Mouse (Mus musculus) neural tube, embryonic 13.5 days (tissue): ENCODE data around the gene Faap20. TPM values are rescaled to one million over a fixed set of nuclear protein-coding genes. Genes with fewer than 3 reads are reported as not detected.
A peak's percentile ranks its signal among the peaks of the same experiment; 100 is the strongest.

ENCODE experiments used
- ATAC-seq: fragments of 200-750 bp; cut with Nextera tagmentation; 2 replicates; pipeline ENCODE4 v1.8.0; 2017; ENCODE audit warnings: low read depth, mild to moderate bottlenecking, moderate TSS enrichment, moderate library complexity
- H3K27ac ChIP-seq: fragments of 300-500 bp; sonication (generic); replicated peaks from 2 replicates; pipeline ENCODE4 v1.5.1; 2015; ENCODE audit warnings: moderate library complexity, mild to moderate bottlenecking, inconsistent platforms
- H3K27me3 ChIP-seq: fragments of 300-500 bp; sonication (generic); 2 replicates; pipeline ENCODE4 v1.6.1; 2015; ENCODE audit warnings: mild to moderate bottlenecking, inconsistent platforms
- H3K36me3 ChIP-seq: fragments of 300-500 bp; sonication (generic); 2 replicates; pipeline ENCODE4 v1.6.1; 2015; ENCODE audit warnings: mild to moderate bottlenecking, inconsistent platforms
- H3K4me1 ChIP-seq: fragments of 300-500 bp; sonication (generic); replicated peaks from 2 replicates; pipeline ENCODE4 v1.6.1; 2015; ENCODE audit warnings: inconsistent platforms
- H3K4me2 ChIP-seq: fragments of 300-500 bp; sonication (generic); 2 replicates; pipeline ENCODE4 v1.6.1; 2015; ENCODE audit warnings: inconsistent platforms, mild to moderate bottlenecking, moderate library complexity
- H3K4me3 ChIP-seq: fragments of 300-500 bp; sonication (generic); 2 replicates; pipeline ENCODE4 v1.5.1; 2015; ENCODE audit warnings: mild to moderate bottlenecking, inconsistent platforms
- H3K9ac ChIP-seq: fragments of 300-500 bp; sonication (generic); 2 replicates; pipeline ENCODE4 v1.6.1; 2015; ENCODE audit warnings: moderate library complexity, mild to moderate bottlenecking, inconsistent platforms
- H3K9me3 ChIP-seq: fragments of 300-500 bp; sonication (generic); 2 replicates; pipeline ENCODE4 v1.6.1; 2016; ENCODE audit warnings: inconsistent platforms
- WGBS: fragments of 180-500 bp; shearing (Covaris S2); methylation state at CpG from one replicate; pipeline ENCODE4 v1.1.7; 2015; 5-methylcytosine and 5-hydroxymethylcytosine counted together
- polyA plus RNA-seq: library from polyadenylated mRNA; unstranded; fragments of >200 nt; fragmentation: Nextera tagmentation; extraction: Ambion mirVana; gene quantifications from 2 replicates; pipeline ENCODE4 v1.2.1, GENCODE M21; 2015

Gene Faap20
- polyA plus RNA-seq, 1 experiment from 2014 or later: 76.3 TPM

- WGBS: 43% methylated on average over 2 of the region's 2 CpGs
- Histone ChIP-seq H3K4me3 (no peak overlapping the region), H3K36me3 (peaks cover 16% of the 10 kb centered on the region)
Measured at GRCm38 (mm10) chr4:155297057-155297456, 47.5 kb downstream of the Faap20 start.

DNA sequence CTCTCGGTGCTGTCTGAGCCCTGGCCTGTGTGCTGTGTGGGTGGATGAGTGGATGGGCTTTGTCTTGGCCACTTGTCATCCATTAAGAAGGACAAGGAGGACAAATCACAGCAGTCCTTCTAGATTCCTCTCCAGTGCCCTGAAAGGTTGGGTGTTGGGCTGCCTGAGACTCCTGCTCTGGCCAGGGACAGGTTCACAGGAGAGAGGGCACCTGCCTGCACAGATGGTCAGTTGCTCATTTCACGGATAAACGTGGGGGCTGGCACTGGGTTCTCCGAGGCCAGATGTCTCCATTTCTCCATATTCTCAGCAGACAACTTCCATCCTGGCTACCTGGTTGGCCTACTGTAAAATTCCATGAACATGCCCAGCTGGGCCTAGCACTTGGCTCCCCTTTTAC is 49.2 kb downstream of the Faap20 start:
- no peak overlapping the region for H3K27ac ChIP-seq
- no peaks in the 10 kb centered on the region for H3K27me3 ChIP-seq
- no peak overlapping the region for H3K4me2 ChIP-seq
- H3K9me3 ChIP-seq: no peaks in the 10 kb centered on the region
- 86% methylated on average over 4 of the region's 4 CpGs for WGBS
- H3K4me3 ChIP-seq: no peak overlapping the region
- no peak overlapping the region for H3K9ac ChIP-seq
- peaks cover 10% of the 10 kb centered on the region for H3K36me3 ChIP-seq
- no peak for ATAC-seq
- peaks cover 7% of the 10 kb centered on the region; the same call in 1 of the 2 replicates for H3K4me1 ChIP-seq

More at GRCm38 (mm10) chr4:155297057-155297456, 47.5 kb downstream of the Faap20 start:
- Histone ChIP-seq H3K27me3 (no peaks in the 10 kb centered on the region), H3K27ac (no peak overlapping the region), H3K9me3 (no peaks in the 10 kb centered on the region), H3K4me1 (peaks cover 7% of the 10 kb centered on the region; the same call in 1 of the 2 replicates), H3K9ac (no peak overlapping the region), H3K4me2 (no peak overlapping the region)
- no peak for ATAC-seq

GRCm38 (mm10) chr4:155300421-155301097 is 51.0 kb downstream of the Faap20 start:
- Histone ChIP-seq H3K4me3 (no peak overlapping the region), H3K9ac (no peak overlapping the region), H3K4me2 (no peak overlapping the region), H3K9me3 (no peaks in the 10 kb centered on the region), H3K36me3 (peaks cover 10% of the 10 kb centered on the region), H3K27me3 (no peaks in the 10 kb centered on the region), H3K27ac (no peak overlapping the region), H3K4me1 (peaks cover 15% of the 10 kb centered on the region)
- no peak for ATAC-seq
- 75% methylated on average over 21 of the region's 21 CpGs for WGBS

DNA sequence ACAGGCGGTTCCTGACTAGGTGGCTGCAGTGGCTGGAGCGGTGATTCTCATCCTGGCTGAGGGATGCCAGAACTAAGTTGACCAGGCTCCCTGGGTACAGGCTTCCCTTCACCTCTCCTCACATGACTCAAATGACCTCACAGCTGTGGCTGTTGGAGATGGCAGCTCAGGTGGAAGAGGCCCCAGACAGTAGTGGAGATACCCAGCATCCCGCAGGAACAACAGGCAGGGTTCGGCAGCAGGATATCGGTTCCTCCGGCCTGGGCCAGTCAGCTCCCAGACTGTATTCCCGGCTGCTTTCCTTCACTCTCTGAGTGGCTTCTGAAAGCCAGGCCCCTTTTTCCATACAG is 51.5 kb downstream of the Faap20 start:
- no peak overlapping the region for H3K4me3 ChIP-seq
- H3K9ac ChIP-seq: no peak overlapping the region
- peaks cover 20% of the 10 kb centered on the region for H3K4me1 ChIP-seq
- no peak overlapping the region for H3K27ac ChIP-seq
- 88% methylated on average over 7 of the region's 7 CpGs for WGBS
- no peak for ATAC-seq
- no peak overlapping the region for H3K4me2 ChIP-seq
- H3K9me3 ChIP-seq: no peaks in the 10 kb centered on the region
- H3K27me3 ChIP-seq: no peaks in the 10 kb centered on the region
- H3K36me3 ChIP-seq: peaks cover 10% of the 10 kb centered on the region

DNA sequence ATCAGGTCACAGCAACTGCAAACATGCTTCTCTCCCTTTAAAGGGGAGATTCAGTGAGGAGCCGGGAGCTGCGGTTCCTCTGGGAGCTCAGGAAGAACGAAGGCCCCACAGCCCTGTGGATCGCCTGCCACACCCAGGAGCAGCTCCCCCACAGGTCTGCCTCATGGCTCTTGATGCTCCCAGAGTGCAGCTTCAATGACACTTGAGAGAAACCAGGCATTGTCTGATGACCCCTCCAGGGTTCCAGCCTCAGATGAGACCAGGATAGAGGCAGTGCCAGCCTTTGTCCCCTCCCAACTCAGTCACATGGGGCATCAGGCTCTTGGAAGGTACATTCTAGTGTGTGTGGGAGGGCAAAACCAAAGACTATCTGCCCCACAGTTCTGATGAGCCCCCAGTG is 52.4 kb downstream of the Faap20 start:
- H3K36me3 ChIP-seq: peaks cover 10% of the 10 kb centered on the region
- H3K4me1 ChIP-seq: peaks cover 29% of the 10 kb centered on the region
- H3K4me3 ChIP-seq: no peak overlapping the region
- WGBS: 55% methylated on average over 4 of the region's 4 CpGs
- no peaks in the 10 kb centered on the region for H3K27me3 ChIP-seq
- H3K4me2 ChIP-seq: no peak overlapping the region
- no peak overlapping the region for H3K27ac ChIP-seq
- H3K9ac ChIP-seq: peak overlapping the region; percentile 27; the same call in 1 of the 2 replicates
- no peak for ATAC-seq
- H3K9me3 ChIP-seq: no peaks in the 10 kb centered on the region

DNA sequence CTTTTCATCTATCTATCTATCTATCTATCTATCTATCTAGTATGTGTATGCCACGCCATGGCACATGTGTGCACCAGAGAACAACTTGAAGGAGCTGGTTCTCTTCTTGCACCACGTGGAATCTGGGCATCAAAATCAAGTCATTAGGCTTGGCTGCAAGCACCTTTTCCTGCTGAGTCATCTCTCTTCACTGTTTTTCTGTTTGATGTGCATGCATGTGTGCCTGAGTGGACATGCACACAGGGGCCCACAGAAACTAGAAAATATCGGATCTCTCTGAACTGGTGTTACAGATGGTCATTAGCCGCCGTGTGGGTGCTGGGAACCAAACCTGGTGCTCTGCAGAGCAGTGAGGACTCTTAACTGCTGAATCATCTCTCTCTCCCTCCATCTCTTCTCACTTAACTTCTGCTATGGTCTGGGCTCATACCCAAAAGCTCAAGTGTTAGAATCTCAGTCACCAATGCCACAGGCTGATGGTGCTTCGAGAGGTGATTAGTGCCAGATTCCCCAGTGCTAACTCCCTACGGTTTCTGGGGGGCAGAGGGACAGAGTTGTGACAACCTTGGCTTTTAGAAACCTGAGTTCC is 55.0 kb downstream of the Faap20 start:
- H3K36me3 ChIP-seq: no peaks in the 10 kb centered on the region
- H3K4me1 ChIP-seq: peaks cover 47% of the 10 kb centered on the region
- no peaks in the 10 kb centered on the region for H3K27me3 ChIP-seq
- no peak overlapping the region for H3K4me2 ChIP-seq
- WGBS: 91% methylated on average over 7 of the region's 7 CpGs
- no peak overlapping the region for H3K27ac ChIP-seq
- no peak overlapping the region for H3K9ac ChIP-seq
- ATAC-seq: no peak
- H3K4me3 ChIP-seq: no peak overlapping the region
- H3K9me3 ChIP-seq: no peaks in the 10 kb centered on the region

- peak overlapping the region; percentile 57 for H3K27ac ChIP-seq
- H3K27me3 ChIP-seq: no peaks in the 10 kb centered on the region
- H3K36me3 ChIP-seq: no peaks in the 10 kb centered on the region
- no peak overlapping the region for H3K4me3 ChIP-seq
- H3K9ac ChIP-seq: peak overlapping the region; percentile 39
- WGBS: 52% methylated on average over 8 of the region's 8 CpGs
- peaks cover 47% of the 10 kb centered on the region for H3K4me1 ChIP-seq
- no peak for ATAC-seq
- H3K9me3 ChIP-seq: no peaks in the 10 kb centered on the region
- no peak overlapping the region for H3K4me2 ChIP-seq
Measured at GRCm38 (mm10) chr4:155305531-155306031, 56.0 kb downstream of the Faap20 start.

Other genes with a start within 250 kb of the Faap20 start
- gene Plch2, start 193.0 kb upstream of the Faap20 start, polyA plus RNA-seq: 6.1 and 6.2 TPM in 2 replicates
- gene Pex10, start 182.8 kb upstream of the Faap20 start, polyA plus RNA-seq: 15.9 and 17.8 TPM in 2 replicates
- 136 and 141 TPM in 2 replicates for gene Rer1, start 163.4 kb upstream of the Faap20 start, polyA plus RNA-seq
- gene Morn1, start 163.2 kb upstream of the Faap20 start, polyA plus RNA-seq: 5.6 and 5.7 TPM in 2 replicates
- gene Ski, start 27.2 kb upstream of the Faap20 start, polyA plus RNA-seq: 11.3 and 12.2 TPM in 2 replicates
- gene Prkcz, start 111.6 kb downstream of the Faap20 start, polyA plus RNA-seq: 60.3 and 62.3 TPM in 2 replicates
- gene Gabrd, start 148.3 kb downstream of the Faap20 start, polyA plus RNA-seq: 0.17 TPM in 1 of 2 replicates, not detected in the other
- 2.8 and 3.8 TPM in 2 replicates for gene Cfap74, start 159.4 kb downstream of the Faap20 start, polyA plus RNA-seq
- not detected in 2 replicates for gene Tmem52, start 219.3 kb downstream of the Faap20 start, polyA plus RNA-seq
- 1,009 and 1,019 TPM in 2 replicates for gene Gnb1, start 241.6 kb downstream of the Faap20 start, polyA plus RNA-seq